Mouse (Mus musculus) forebrain, embryonic 14.5 days (tissue): ENCODE measurements around the gene Gm7879. TPM values are rescaled to one million over a fixed set of nuclear protein-coding genes. Genes with fewer than 3 reads are reported as not detected.

Experiments used
- ATAC-seq: fragments of 200-750 bp; cut with Nextera tagmentation; 2 replicates; pipeline ENCODE4 v1.8.0; 2017; ENCODE audit warnings: mild to moderate bottlenecking, moderate library complexity
- DNase-seq: peaks from one replicate; pipeline ENCODE4 v3.0.0-alpha.2; 2015; ENCODE audit warnings: low spot score
- H3K27ac ChIP-seq: fragments of 300-500 bp; sonication (generic); 2 replicates; pipeline ENCODE4 v1.5.1; 2014; ENCODE audit warnings: low read depth, mild to moderate bottlenecking, control low read depth, low read length, moderate library complexity
- H3K27me3 ChIP-seq: fragments of 300-500 bp; sonication (generic); replicated peaks from 2 replicates; pipeline ENCODE4 v1.6.1; 2014; ENCODE audit warnings: low read length, control low read depth, mixed read lengths; ENCODE audit not compliant: control insufficient read depth, insufficient read depth
- H3K36me3 ChIP-seq: fragments of 300-500 bp; sonication (generic); 2 replicates; pipeline ENCODE4 v1.6.1; 2014; ENCODE audit warnings: low read length, control low read depth; ENCODE audit not compliant: control insufficient read depth, insufficient read depth
- H3K4me1 ChIP-seq: fragments of 300-500 bp; sonication (generic); 2 replicates; pipeline ENCODE4 v1.6.1; 2014; ENCODE audit warnings: antibody characterized with exemption, low read length, control low read depth; ENCODE audit not compliant: control insufficient read depth, insufficient read depth
- H3K4me2 ChIP-seq: fragments of 300-500 bp; sonication (generic); 2 replicates; pipeline ENCODE4 v1.6.1; 2014; ENCODE audit warnings: mild to moderate bottlenecking, control low read depth, low read length
- H3K4me3 ChIP-seq: fragments of 300-500 bp; sonication (generic); 2 replicates; pipeline ENCODE4 v1.5.1; 2014; ENCODE audit warnings: low read depth, low read length, control low read depth
- H3K9ac ChIP-seq: fragments of 300-500 bp; sonication (generic); 2 replicates; pipeline ENCODE4 v1.6.1; 2014; ENCODE audit warnings: mild to moderate bottlenecking, low read length, control low read depth, moderate library complexity
- H3K9me3 ChIP-seq: fragments of 300-500 bp; sonication (generic); replicated peaks from 2 replicates; pipeline ENCODE4 v1.6.1; 2016; ENCODE audit warnings: low read length, control low read depth, mixed read lengths; ENCODE audit not compliant: control insufficient read depth
- WGBS: fragments of 180-500 bp; shearing (Covaris S2); extraction: QIAGEN DNeasy Blood & Tissue Kit; methylation state at CpG from one replicate; pipeline ENCODE4 v1.1.7; 2014; 5-methylcytosine and 5-hydroxymethylcytosine counted together
- polyA plus RNA-seq: library from polyadenylated mRNA; unstranded; fragments of >200 nt; fragmentation: Nextera tagmentation; extraction: Ambion mirVana; gene quantifications from 2 replicates; pipeline ENCODE4 v1.2.1, GENCODE M21; 2014

The Gm7879 gene
- polyA plus RNA-seq, 1 experiment from 2014 or later: 0.41 TPM

DNA sequence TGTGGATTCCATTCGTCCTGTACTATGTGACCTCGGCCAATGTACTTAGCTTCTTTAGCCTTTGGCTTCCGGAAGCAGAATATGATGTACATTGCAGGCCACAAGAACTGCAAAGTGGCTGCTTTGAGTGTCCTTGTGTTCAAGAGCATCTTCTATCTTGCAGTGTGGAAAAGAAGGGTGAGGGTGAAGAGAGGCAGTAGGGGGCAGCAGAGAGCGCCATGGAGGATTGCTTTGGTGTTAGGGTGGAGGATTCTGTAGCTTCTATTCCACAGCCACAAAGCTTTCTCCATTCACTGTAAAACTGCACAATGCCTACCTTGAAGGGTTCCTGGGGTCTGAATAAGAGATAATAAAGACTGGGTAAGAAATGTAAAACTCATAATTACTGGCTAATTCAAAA lies 11.0 kb downstream of the Gm7879 start:
- H3K4me3 ChIP-seq: no peak overlapping the region
- no peaks in the 10 kb centered on the region for H3K27me3 ChIP-seq
- 38% methylated on average over 4 of the region's 4 CpGs for WGBS
- H3K4me1 ChIP-seq: no peaks in the 10 kb centered on the region
- no peak overlapping the region for H3K4me2 ChIP-seq
- DNase-seq: peak; percentile 24
- H3K27ac ChIP-seq: no peak overlapping the region
- no peaks in the 10 kb centered on the region for H3K36me3 ChIP-seq
- H3K9ac ChIP-seq: no peak overlapping the region
- H3K9me3 ChIP-seq: no peaks in the 10 kb centered on the region
- ATAC-seq: no peak

DNA sequence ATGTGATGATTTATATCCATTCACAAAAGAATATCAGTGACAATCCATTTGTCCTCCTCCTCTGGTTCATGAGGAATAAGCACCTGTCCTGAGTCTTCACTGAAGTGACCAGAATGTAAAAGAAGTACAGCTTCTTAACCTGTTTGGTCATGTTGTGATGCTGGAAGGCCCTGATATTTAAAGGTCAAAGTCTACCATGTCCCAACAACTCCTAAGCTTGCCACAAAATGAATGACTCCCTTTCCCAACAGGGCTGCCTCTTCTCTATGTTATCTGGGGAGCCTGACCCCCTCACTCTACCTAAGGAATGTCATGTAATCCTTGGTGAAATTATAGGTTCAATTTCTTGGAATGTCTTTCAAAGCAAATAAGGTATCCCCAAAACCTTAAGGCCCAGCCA lies 14.8 kb downstream of the Gm7879 start:
- Histone ChIP-seq H3K27ac (no peak overlapping the region), H3K9me3 (no peaks in the 10 kb centered on the region), H3K4me2 (no peak overlapping the region), H3K27me3 (no peaks in the 10 kb centered on the region), H3K36me3 (no peaks in the 10 kb centered on the region), H3K9ac (no peak overlapping the region), H3K4me3 (no peak overlapping the region), H3K4me1 (no peaks in the 10 kb centered on the region)
- DNase-seq (no peak), ATAC-seq (no peak)

DNA sequence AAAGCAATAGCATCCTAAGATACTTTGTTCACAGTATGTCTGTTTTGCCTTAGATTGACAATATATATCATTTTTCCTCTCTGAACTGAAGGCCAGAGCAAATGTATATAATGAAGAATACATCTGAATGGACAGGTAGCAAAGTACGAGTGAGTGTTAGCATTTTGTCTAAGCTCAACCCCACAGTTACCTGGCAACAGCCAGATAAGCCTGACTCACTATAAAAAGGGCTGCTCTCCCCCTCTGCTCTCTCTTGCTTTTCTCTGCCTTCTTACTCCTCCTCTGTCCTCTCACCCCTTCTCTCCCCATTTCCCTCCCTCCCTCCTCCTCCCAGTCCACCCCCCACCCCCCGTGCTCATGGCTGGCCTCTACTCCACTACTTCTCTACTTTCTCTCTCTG lies 20.3 kb downstream of the Gm7879 start:
- Histone ChIP-seq H3K9me3 (no peaks in the 10 kb centered on the region), H3K4me2 (no peak overlapping the region), H3K9ac (no peak overlapping the region), H3K27ac (no peak overlapping the region), H3K27me3 (no peaks in the 10 kb centered on the region), H3K4me1 (no peaks in the 10 kb centered on the region), H3K36me3 (no peaks in the 10 kb centered on the region), H3K4me3 (no peak overlapping the region)
- 51% methylated on average over 2 of the region's 2 CpGs for WGBS
- DNase-seq: no peak
- ATAC-seq: no peak

DNA sequence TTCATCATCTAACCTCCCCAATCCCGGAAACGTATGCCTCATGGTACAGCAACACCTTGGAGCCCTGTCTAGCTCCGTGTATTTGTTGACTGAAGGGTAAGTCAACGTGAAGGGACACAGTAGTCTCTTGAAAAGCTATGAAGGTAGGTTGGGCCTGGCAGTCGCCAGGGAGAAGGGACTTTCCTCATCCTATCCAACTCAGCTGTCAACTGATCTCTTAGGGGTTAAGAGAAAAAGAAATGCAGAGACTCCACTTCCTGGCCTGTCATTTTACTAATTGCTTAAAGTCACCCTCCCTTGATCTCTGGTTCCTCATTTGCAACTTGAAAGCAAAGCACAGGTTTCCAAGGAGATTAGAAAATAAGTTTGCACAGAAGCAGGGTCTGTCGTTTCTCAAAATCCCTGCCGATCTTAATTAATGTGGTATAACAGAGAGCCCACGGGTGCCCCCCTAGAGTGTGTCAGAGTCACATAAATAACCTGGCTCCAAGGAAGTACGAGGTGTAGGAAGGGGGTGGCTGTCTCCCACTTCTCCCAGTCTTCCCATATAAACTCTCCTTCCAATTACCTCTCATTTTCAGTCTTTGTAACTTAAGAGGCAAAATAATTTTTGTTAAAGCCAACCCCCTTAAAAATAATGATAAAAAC lies 34.5 kb downstream of the Gm7879 start:
- Histone ChIP-seq H3K27ac (no peak overlapping the region), H3K27me3 (no peaks in the 10 kb centered on the region), H3K9ac (no peak overlapping the region; the same call in 1 of the 2 replicates), H3K36me3 (no peaks in the 10 kb centered on the region), H3K4me2 (peak overlapping the region; percentile 62), H3K9me3 (no peaks in the 10 kb centered on the region), H3K4me3 (peak overlapping the region; percentile 23), H3K4me1 (peaks cover 10% of the 10 kb centered on the region)
- WGBS: 23% methylated on average over 9 of the region's 9 CpGs
- DNase-seq (no peak), ATAC-seq (0 out of 2 replicates have a peak, but pooled peaks have one; percentile 27)

DNA sequence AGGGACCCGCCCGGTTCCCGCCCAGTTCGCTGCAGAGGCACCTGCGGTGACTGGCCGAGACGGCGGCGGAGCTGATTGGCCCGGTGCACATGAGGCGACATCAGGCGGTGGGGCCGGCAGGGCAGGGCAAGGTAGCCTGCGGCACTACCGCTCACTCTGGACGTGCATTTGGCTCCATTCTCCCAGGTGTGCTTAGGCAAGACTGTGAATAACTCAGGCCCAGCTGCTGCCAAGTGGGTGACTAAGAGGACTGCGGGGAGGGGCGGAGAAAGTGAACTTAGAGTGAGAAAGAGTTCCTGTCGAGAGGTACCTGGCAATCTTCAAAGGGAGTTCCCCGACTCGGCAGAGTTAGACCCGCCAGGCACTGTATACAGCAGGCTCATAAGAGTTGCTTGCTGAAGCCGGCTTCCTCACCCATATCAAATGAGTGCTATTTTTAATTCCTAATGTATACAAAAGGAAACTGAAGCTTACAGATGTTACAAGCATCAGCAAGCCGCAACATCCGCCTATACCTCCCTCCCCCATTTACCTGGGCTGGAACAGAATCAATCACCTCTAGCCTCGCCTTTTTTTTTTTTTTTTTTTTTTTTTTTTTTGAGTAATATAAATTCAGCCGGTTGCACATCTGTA lies 35.3 kb downstream of the Gm7879 start:
- Histone ChIP-seq H3K27ac (no peak overlapping the region), H3K36me3 (no peaks in the 10 kb centered on the region), H3K27me3 (no peaks in the 10 kb centered on the region), H3K4me3 (peak overlapping the region; percentile 23), H3K9ac (peak overlapping the region; percentile 36; the same call in 1 of the 2 replicates), H3K4me1 (peaks cover 10% of the 10 kb centered on the region), H3K9me3 (no peaks in the 10 kb centered on the region), H3K4me2 (peak overlapping the region; percentile 62)
- 5% methylated on average over 27 of the region's 27 CpGs for WGBS
- ATAC-seq (peak; percentile 87), DNase-seq (peak; percentile 17)

DNA sequence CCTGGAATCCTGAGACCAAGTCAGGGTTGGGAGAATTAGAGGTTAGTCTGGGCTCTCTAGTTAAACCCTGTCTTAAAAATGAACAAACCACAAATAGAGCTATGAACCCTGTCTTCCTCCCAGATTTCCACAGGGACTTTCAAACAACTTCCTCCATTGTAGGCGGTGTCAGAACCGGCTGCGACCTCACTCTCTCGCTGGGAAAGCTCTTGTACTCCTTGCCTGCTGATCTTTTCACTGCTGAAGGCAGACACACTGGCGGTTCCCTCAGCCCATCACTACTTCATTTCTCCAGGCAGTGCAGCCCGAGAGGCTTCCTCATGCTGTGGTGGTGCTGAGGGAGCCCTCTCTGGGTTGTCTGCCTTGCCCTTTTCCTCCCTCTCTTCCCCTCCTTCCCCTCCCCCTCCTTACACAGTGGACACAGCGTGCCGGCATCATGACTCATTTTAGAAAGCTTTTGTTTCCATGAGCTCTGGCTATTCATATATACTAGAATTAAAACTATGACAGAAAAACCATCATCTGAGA lies 35.9 kb downstream of the Gm7879 start:
- H3K4me3 ChIP-seq: no peak overlapping the region
- 4% methylated on average over 8 of the region's 8 CpGs for WGBS
- DNase-seq (peak; percentile 7), ATAC-seq (no peak)
- no peaks in the 10 kb centered on the region for H3K9me3 ChIP-seq
- H3K9ac ChIP-seq: no peak overlapping the region
- H3K27me3 ChIP-seq: no peaks in the 10 kb centered on the region
- H3K27ac ChIP-seq: no peak overlapping the region
- H3K4me1 ChIP-seq: peaks cover 10% of the 10 kb centered on the region
- no peaks in the 10 kb centered on the region for H3K36me3 ChIP-seq
- H3K4me2 ChIP-seq: peak overlapping the region; percentile 62

DNA sequence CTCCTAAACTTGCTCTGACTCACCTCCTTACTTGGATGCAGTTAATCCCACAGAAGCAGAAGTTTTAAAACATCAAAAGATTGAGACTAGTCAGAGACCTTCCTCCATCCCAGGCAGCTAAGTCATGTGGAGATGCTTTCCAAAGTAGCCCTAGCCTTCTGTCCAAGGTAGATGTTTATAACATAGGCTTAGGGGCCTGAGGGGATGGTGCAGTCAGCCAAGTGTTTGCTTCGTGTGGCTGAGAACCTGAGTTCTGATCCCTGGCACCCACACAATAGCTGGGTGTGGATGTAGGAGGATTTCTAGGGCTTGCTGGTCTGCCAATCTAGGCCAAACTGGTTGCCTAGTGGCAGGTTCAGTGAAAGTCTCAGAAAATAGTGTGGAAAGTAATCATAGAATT lies 40.3 kb downstream of the Gm7879 start:
- Histone ChIP-seq H3K4me1 (peaks cover 4% of the 10 kb centered on the region), H3K4me3 (no peak overlapping the region), H3K9ac (no peak overlapping the region), H3K36me3 (no peaks in the 10 kb centered on the region), H3K27me3 (no peaks in the 10 kb centered on the region), H3K27ac (no peak overlapping the region), H3K4me2 (no peak overlapping the region), H3K9me3 (no peaks in the 10 kb centered on the region)
- 62% methylated on average over 1 of the region's 1 CpGs for WGBS
- ATAC-seq (no peak), DNase-seq (no peak)

DNA sequence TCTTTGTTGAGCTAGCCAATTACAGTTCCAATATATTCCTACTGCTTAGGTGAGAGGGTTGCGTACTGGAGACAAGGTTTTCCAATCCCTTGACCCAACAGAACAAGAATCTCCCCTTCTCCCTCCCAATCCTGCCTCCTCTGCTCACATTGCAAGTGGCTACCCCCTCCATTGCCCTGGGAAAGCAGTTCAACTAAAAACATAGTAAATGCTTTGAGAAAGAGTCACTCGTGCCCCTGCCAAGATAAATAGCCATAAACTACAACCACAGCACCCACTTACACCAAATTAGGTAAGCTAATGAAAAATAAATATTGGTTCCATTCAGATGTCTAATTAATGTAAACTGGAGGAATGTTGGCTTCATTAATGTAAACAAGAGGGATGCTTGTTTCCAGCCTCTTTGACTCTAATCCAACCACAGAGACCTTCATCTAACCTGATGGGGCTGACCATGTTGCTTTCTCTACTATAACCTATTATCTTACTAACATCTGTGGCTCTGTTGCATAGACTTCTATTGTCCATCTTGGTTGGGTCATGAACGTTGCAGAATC lies 47.0 kb downstream of the Gm7879 start:
- no peak overlapping the region for H3K4me2 ChIP-seq
- H3K4me1 ChIP-seq: no peaks in the 10 kb centered on the region
- no peaks in the 10 kb centered on the region for H3K36me3 ChIP-seq
- no peak for ATAC-seq
- H3K9me3 ChIP-seq: no peaks in the 10 kb centered on the region
- no peak overlapping the region for H3K27ac ChIP-seq
- H3K9ac ChIP-seq: no peak overlapping the region
- no peak for DNase-seq
- WGBS: 81% methylated on average over 3 of the region's 3 CpGs
- no peaks in the 10 kb centered on the region for H3K27me3 ChIP-seq
- H3K4me3 ChIP-seq: no peak overlapping the region

DNA sequence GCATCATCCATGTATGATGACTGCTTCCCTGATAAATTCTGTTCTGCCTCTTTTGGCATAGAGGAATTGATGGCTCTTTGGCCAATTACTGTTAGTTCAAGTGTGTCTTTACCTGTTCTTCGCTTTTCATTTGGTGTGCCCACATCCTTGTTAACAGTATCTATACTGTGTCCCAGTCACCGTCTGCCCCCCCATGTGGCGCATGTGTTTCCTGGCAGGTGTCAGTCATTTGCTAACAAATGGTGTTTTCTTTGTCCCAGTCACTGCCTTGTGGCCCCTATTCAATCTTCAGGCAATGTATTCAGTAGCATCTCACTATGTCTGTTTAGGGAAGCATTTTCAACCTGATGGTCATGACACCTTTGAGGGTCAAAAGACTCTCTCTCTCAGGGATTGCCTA lies 48.1 kb downstream of the Gm7879 start:
- Histone ChIP-seq H3K27ac (no peak overlapping the region), H3K4me1 (no peaks in the 10 kb centered on the region), H3K4me2 (no peak overlapping the region), H3K27me3 (no peaks in the 10 kb centered on the region), H3K9ac (no peak overlapping the region), H3K4me3 (no peak overlapping the region), H3K9me3 (no peaks in the 10 kb centered on the region), H3K36me3 (no peaks in the 10 kb centered on the region)
- WGBS: 94% methylated on average over 3 of the region's 3 CpGs
- ATAC-seq (no peak), DNase-seq (no peak)
